Mouse (Mus musculus): Measurements from ENCODE around the gene Ggta1.

DNA sequence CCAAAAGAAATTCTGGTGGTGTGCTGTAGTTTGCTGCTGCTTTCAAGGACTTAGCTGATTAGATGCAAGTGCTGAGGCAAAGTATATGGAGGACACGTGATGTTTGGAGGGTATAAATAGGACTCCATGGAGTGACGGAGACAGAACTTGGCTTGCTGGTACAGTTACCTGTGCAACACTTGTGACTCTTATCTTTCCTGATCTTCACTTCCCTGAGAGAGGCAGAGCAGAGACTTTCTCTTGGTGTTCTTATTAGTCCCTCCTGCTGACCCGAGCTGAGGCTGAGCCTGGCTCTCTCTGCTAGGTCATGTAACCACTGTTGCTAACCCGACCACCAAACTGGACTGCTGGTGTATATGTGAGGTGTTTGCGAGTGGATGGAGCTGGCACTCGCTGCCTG, 53.6 kb downstream of the Ggta1 start:
- TF ChIP-seq EP300 (IDR thresholded peaks at IDR 0.05; ENCODE audit: low read depth), result no peak
- TF ChIP-seq CTCF (IDR thresholded peaks at IDR 0.05; ENCODE audit: low read depth), result no peak

Measured in liver, postnatal 0 days (tissue).